Mouse (Mus musculus) activated CD4-positive, CD25-positive, alpha-beta regulatory T cell, adult 4 months (primary cell): ENCODE data around the gene Ssx9. TPM values are rescaled to one million over a fixed set of nuclear protein-coding genes. Genes with fewer than 3 reads are reported as not detected.
"Not testable (repeated sequence)": the region's sequence is repeated elsewhere in the genome, so short reads cannot be mapped to it uniquely, and the experiment has no call there.

Experiments
- ATAC-seq: one replicate; pipeline ENCODE4 v1.8.0; 2017
- polyA plus RNA-seq, 2 experiments: library from polyadenylated mRNA; unstranded; fragments of 100-300 nt; shearing (Covaris generic); gene quantifications; one replicate each; pipeline ENCODE4 v1.2.1; 2017

Ssx9 gene
- polyA plus RNA-seq, result not detected

DNA sequence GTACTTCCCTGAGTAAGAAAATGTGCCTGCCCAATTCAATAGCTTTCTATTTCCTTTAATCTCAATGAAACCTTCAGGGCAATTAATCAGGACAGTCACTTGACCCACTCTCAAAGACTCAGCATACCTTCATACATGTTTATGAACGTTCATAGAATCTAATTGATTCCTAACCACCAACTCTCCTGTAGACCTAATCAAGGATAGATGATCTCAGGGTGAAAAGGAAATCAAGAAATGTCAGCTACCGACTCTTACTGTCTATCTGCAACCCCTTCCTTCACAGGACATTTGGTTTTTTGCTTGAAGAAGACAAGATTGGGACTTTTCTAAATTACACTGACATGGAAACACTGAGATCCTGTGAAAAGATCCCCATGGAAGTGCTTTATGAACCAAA lies at the start of gene Ssx9:
Gene Ssx9, plus strand, starts transcription at position 301 of the 400 bp plus-strand sequence.
- not testable (repeated sequence) for ATAC-seq

DNA sequence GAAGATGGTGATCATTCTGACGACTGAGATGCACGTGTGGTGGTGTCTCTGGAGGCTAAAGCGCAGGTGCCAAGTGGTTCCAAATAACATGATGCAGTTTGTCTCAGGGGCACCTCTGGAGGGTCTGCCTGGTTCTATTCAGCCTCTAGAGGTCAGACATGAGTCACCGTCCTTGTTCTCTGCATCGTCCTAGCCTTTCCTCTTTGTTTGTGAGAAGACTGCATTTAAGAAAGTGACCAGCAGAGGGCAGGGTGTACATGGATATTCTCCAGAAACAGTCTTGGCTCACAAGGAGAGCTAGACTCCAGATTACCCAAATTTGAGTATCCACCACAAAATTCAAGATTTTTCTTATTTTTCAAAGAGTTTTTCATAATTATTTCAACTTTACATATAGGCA lies 15.3 kb upstream of the Ssx9 start:
- ATAC-seq, result no peak

DNA sequence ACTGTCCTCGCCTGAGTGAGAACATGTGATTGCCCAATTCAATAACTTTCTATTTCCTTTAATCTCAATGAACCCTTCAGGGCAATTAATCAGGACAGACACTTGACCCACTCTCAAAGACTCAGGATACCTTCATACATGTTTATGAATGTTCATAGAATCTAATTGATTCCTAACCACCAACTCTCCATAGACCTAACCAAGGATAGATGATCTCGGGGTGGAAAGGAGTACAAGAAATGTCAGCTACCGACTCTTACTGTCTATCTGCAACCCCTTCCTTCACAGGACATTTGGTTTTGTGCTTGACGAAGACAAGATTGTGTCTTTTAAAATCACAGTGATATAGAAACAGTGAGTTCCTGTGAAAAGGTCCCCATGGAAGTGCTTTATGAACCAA lies 55.2 kb downstream of the Ssx9 start, which contains the start of gene Ssxb5:
Gene Ssxb5, plus strand, starts transcription at position 301 of the 400 bp plus-strand sequence.
- not testable (repeated sequence) for ATAC-seq

Other genes starting within 250 kb of the Ssx9 start
- gene Gm14459, start 223.5 kb upstream of the Ssx9 start, polyA plus RNA-seq, result not detected
- not detected for gene Ssxb6, start 200.2 kb upstream of the Ssx9 start, polyA plus RNA-seq
- gene Ssxb3, start 156.6 kb upstream of the Ssx9 start, polyA plus RNA-seq, result not detected
- not detected for gene Ssxb8, start 57.6 kb upstream of the Ssx9 start, polyA plus RNA-seq
- gene Ssxb5, start 55.3 kb downstream of the Ssx9 start, polyA plus RNA-seq, result not detected
- not detected for gene Gm6592, start 95.6 kb downstream of the Ssx9 start, polyA plus RNA-seq
- not detected for gene Gm5751, start 125.8 kb downstream of the Ssx9 start, polyA plus RNA-seq
- under 1 TPM in 1 of 2 experiments, not detected in 1; 0.42 TPM for gene B630019K06Rik, start 143.9 kb downstream of the Ssx9 start, polyA plus RNA-seq
- not detected for gene Fthl17b, start 214.5 kb downstream of the Ssx9 start, polyA plus RNA-seq
- not detected for gene Fthl17c, start 228.1 kb downstream of the Ssx9 start, polyA plus RNA-seq
- gene Fthl17d, start 238.3 kb downstream of the Ssx9 start, polyA plus RNA-seq, result not detected